Mouse (Mus musculus) heart, embryonic 16.5 days (tissue): ENCODE measurements around the gene Kank1. TPM values are rescaled to one million over a fixed set of nuclear protein-coding genes. Genes with fewer than 3 reads are reported as not detected.
A peak's percentile ranks its signal among the peaks of the same experiment; 100 is the strongest.

ENCODE experiments used
- ATAC-seq: fragments of 200-750 bp; cut with Nextera tagmentation; replicated peaks from 2 replicates; pipeline ENCODE4 v1.8.0; 2017; ENCODE audit warnings: moderate number of reproducible peaks; ENCODE audit not compliant: insufficient read depth, low FRiP score; ENCODE audit errors: extremely low read depth
- H3K27ac ChIP-seq: fragments of 300-500 bp; sonication (generic); 2 replicates; pipeline ENCODE4 v1.5.1; 2014; ENCODE audit warnings: mild to moderate bottlenecking, low read length, control low read depth, moderate library complexity
- H3K27me3 ChIP-seq: fragments of 300-500 bp; sonication (generic); 2 replicates; pipeline ENCODE4 v1.6.1; 2014; ENCODE audit warnings: low read length, mixed read lengths; ENCODE audit not compliant: control insufficient read depth, insufficient read depth
- H3K36me3 ChIP-seq: fragments of 300-500 bp; sonication (generic); 2 replicates; pipeline ENCODE4 v1.6.1; 2014; ENCODE audit not compliant: control insufficient read depth, insufficient read depth
- H3K4me1 ChIP-seq: fragments of 300-500 bp; sonication (generic); 2 replicates; pipeline ENCODE4 v1.6.1; 2014; ENCODE audit warnings: low read length, mixed read lengths; ENCODE audit not compliant: control insufficient read depth, insufficient read depth
- H3K4me2 ChIP-seq: fragments of 300-500 bp; sonication (generic); 2 replicates; pipeline ENCODE4 v1.6.1; 2014; ENCODE audit warnings: low read depth, mild to moderate bottlenecking, control low read depth, low read length
- H3K4me3 ChIP-seq: fragments of 300-500 bp; sonication (generic); 2 replicates; pipeline ENCODE4 v1.5.1; 2014; ENCODE audit warnings: mild to moderate bottlenecking, control low read depth, low read length
- H3K9ac ChIP-seq: fragments of 300-500 bp; sonication (generic); 2 replicates; pipeline ENCODE4 v1.6.1; 2014; ENCODE audit warnings: low read length, control low read depth
- H3K9me3 ChIP-seq: fragments of 300-500 bp; sonication (generic); replicated peaks from 2 replicates; pipeline ENCODE4 v1.6.1; 2016; ENCODE audit warnings: low read length; ENCODE audit not compliant: control insufficient read depth
- WGBS: fragments of 180-500 bp; shearing (Covaris S2); extraction: QIAGEN DNeasy Blood & Tissue Kit; methylation state at CpG from one replicate; pipeline ENCODE4 v1.1.7; 2014; 5-methylcytosine and 5-hydroxymethylcytosine counted together
- polyA plus RNA-seq: library from polyadenylated mRNA; unstranded; fragments of >200 nt; fragmentation: Nextera tagmentation; extraction: Ambion mirVana; gene quantifications from 2 replicates; pipeline ENCODE4 v1.2.1, GENCODE M21; 2015

Kank1 gene
- polyA plus RNA-seq, 1 experiment from 2014 or later: 40.9 TPM

DNA sequence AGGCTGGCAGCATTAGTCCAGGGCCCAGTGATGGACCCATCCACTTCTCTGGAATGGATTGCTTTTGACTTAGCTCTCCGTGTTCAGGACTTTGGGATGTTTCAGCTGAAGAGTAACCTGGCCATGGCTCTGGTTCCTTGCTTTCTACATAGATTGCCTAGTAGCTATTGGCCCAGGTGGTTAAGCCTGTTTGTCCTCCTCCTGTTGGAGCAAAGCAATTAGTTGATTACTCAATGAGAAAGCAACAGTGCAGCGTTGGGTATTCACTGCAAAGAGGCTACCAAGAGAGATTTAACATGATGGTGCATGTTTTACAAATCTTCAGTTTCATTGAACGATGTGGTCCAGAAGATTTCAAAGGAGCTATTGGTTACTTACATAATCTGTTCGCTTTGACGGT is 186.6 kb downstream of the Kank1 start:
- H3K9me3 ChIP-seq: no peaks in the 10 kb centered on the region
- H3K4me3 ChIP-seq: no peak overlapping the region
- no peak overlapping the region for H3K27ac ChIP-seq
- H3K4me1 ChIP-seq: peaks cover 40% of the 10 kb centered on the region
- H3K27me3 ChIP-seq: no peaks in the 10 kb centered on the region
- H3K36me3 ChIP-seq: peaks cover 30% of the 10 kb centered on the region
- H3K9ac ChIP-seq: no peak overlapping the region
- no peak for ATAC-seq
- WGBS: 88% methylated on average over 5 of the region's 5 CpGs
- H3K4me2 ChIP-seq: no peak overlapping the region

DNA sequence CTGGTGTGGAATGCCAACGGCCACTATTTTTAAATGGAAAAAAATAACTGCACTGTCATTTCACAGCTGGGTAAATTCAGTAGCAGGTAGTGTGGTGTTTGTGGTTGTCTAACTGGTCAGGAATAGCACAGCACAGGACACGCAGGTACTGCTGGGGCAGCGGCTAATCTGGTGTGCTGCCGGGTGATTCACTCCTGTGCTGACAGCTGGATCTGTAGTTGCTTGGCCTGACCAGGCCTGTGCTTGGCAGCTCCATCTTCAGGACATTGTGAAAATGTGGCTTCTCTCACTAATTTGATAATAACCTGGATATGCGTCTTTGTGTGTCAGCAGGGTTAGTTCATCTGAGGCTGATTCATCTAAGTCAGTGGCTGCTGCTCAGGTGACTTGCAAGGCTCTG is 189.7 kb downstream of the Kank1 start:
- Histone ChIP-seq H3K9ac (peak overlapping the region; percentile 37; the same call in 1 of the 2 replicates), H3K4me2 (no peak overlapping the region), H3K36me3 (peaks cover 52% of the 10 kb centered on the region), H3K9me3 (no peaks in the 10 kb centered on the region), H3K27me3 (no peaks in the 10 kb centered on the region), H3K4me3 (no peak overlapping the region), H3K27ac (peak overlapping the region; percentile 89), H3K4me1 (peaks cover 31% of the 10 kb centered on the region)
- ATAC-seq: peak; percentile 81
- WGBS: 31% methylated on average over 5 of the region's 5 CpGs

GRCm38 (mm10) chr19:25427886-25428285 is 191.1 kb downstream of the Kank1 start:
- H3K36me3 ChIP-seq: peaks cover 55% of the 10 kb centered on the region
- no peak for ATAC-seq

DNA sequence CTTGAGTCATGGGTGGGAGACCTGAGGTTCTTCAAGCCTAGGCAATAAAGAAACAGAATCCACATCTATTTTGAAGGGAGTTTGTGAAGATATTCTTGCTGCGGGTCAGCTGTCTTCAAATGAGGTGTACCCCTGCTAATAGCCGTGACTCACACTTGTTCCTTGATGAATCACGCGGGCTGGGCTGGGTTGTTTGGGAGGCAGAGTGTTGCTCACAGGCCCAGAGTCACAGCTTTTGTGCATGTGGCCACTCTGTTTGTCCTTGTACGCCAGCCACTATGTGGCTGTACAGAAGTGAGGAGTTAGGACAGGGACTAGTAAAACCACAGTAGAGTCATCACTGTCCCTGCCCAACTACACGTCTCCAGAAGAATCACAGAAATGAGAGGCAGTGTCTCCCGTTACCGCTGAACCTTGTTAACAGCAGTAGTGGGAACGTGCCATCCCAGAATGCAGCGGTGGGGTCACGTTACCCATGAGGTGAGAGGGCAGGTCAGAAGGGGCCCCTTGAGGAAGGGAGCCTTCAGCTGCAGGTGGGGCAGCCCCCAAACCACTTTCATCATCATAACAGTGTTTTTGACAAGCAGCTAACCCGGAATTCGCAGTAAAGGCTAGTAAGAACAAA is 191.7 kb downstream of the Kank1 start:
- H3K36me3 ChIP-seq: peaks cover 56% of the 10 kb centered on the region
- peaks cover 29% of the 10 kb centered on the region for H3K4me1 ChIP-seq
- H3K27me3 ChIP-seq: no peaks in the 10 kb centered on the region
- H3K9ac ChIP-seq: no peak overlapping the region
- ATAC-seq: no peak
- H3K27ac ChIP-seq: no peak overlapping the region
- 88% methylated on average over 13 of the region's 13 CpGs for WGBS
- H3K9me3 ChIP-seq: no peaks in the 10 kb centered on the region
- no peak overlapping the region for H3K4me2 ChIP-seq
- H3K4me3 ChIP-seq: no peak overlapping the region

More at GRCm38 (mm10) chr19:25427886-25428285, 191.1 kb downstream of the Kank1 start:
- Histone ChIP-seq H3K4me1 (peaks cover 29% of the 10 kb centered on the region), H3K4me2 (no peak overlapping the region), H3K27me3 (no peaks in the 10 kb centered on the region), H3K4me3 (no peak overlapping the region), H3K27ac (no peak overlapping the region), H3K9ac (no peak overlapping the region), H3K9me3 (no peaks in the 10 kb centered on the region)
- 82% methylated on average over 17 of the region's 17 CpGs for WGBS

DNA sequence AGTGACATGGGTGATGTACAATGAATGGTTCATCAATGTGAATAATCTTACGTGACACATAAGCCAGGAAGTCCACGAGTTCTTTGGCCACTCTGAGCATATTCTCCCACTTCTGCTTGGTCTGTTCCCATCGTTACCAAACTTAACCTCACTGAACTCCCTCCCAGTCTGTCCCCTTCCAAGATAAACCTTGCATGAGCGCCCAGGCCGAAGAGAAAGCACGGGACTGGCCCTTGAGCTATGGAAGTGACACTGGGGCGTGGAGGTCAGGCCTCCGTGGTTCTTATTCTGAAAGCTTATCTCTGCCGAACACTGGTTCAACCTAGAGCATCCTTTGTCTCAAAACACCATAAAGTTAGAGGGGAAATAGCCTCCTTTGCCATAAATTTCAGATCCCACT is 194.7 kb downstream of the Kank1 start:
- Histone ChIP-seq H3K27me3 (no peaks in the 10 kb centered on the region), H3K9me3 (no peaks in the 10 kb centered on the region), H3K4me3 (no peak overlapping the region), H3K4me2 (no peak overlapping the region), H3K9ac (no peak overlapping the region), H3K27ac (no peak overlapping the region), H3K36me3 (peaks cover 52% of the 10 kb centered on the region), H3K4me1 (peaks cover 17% of the 10 kb centered on the region)
- 61% methylated on average over 9 of the region's 9 CpGs for WGBS
- ATAC-seq: no peak

GRCm38 (mm10) chr19:25431909-25432308 is 195.1 kb downstream of the Kank1 start:
- Histone ChIP-seq H3K36me3 (peaks cover 52% of the 10 kb centered on the region), H3K27me3 (no peaks in the 10 kb centered on the region), H3K27ac (no peak overlapping the region), H3K9ac (no peak overlapping the region), H3K4me3 (no peak overlapping the region), H3K9me3 (no peaks in the 10 kb centered on the region), H3K4me1 (peaks cover 12% of the 10 kb centered on the region), H3K4me2 (no peak overlapping the region)
- no peak for ATAC-seq
- 80% methylated on average over 7 of the region's 7 CpGs for WGBS

DNA sequence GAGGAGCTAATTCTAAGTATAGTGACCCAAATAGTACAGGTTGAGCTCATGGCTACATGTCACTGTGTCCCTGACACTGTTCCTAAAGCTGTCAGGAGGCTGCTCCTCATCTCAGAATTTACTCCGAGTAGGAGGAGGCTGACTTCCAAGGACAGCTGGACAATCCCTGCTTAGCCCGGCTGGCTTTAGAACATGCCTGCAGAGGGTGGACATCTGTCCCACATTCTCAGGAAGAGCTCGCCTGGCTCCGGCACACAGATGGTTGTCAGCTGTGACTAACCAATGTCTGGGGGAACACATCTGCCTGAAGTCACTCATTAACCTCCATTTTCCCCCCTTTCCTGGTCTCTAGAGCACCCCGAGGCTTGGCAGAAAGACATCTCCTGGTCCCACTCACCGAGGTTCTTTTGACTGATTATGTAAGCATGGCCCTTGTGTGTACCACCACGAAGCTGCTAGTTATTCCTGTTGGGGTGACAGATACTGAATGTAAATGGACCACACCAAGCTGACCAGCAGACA is 196.5 kb downstream of the Kank1 start:
- Histone ChIP-seq H3K4me3 (no peak overlapping the region), H3K4me1 (no peaks in the 10 kb centered on the region), H3K36me3 (peaks cover 46% of the 10 kb centered on the region), H3K27ac (no peak overlapping the region), H3K9ac (no peak overlapping the region), H3K9me3 (no peaks in the 10 kb centered on the region), H3K27me3 (no peaks in the 10 kb centered on the region), H3K4me2 (no peak overlapping the region)
- WGBS: 80% methylated on average over 7 of the region's 7 CpGs
- ATAC-seq: no peak

- H3K27ac ChIP-seq: peak overlapping the region; percentile 18; the same call in 1 of the 2 replicates
- no peaks in the 10 kb centered on the region for H3K9me3 ChIP-seq
- H3K4me1 ChIP-seq: no peaks in the 10 kb centered on the region
- no peak overlapping the region for H3K9ac ChIP-seq
- 88% methylated on average over 7 of the region's 7 CpGs for WGBS
- peaks cover 38% of the 10 kb centered on the region for H3K36me3 ChIP-seq
- H3K4me2 ChIP-seq: no peak overlapping the region
- no peaks in the 10 kb centered on the region for H3K27me3 ChIP-seq
- no peak overlapping the region for H3K4me3 ChIP-seq
- ATAC-seq: no peak
Observed at GRCm38 (mm10) chr19:25434345-25434744, 197.6 kb downstream of the Kank1 start.

- H3K27me3 ChIP-seq: no peaks in the 10 kb centered on the region
- 58% methylated on average over 6 of the region's 6 CpGs for WGBS
- no peak overlapping the region for H3K4me3 ChIP-seq
- peak overlapping the region; percentile 18; the same call in 1 of the 2 replicates for H3K27ac ChIP-seq
- no peak overlapping the region for H3K9ac ChIP-seq
- peaks cover 35% of the 10 kb centered on the region for H3K36me3 ChIP-seq
- ATAC-seq: no peak
- no peak overlapping the region for H3K4me2 ChIP-seq
- H3K9me3 ChIP-seq: no peaks in the 10 kb centered on the region
- no peaks in the 10 kb centered on the region for H3K4me1 ChIP-seq
Observed at GRCm38 (mm10) chr19:25434795-25435194, 198.0 kb downstream of the Kank1 start.
